Mouse (Mus musculus) heart, embryonic 14.5 days (tissue): ENCODE data around the gene Sla2. TPM values are rescaled to one million over a fixed set of nuclear protein-coding genes. Genes with fewer than 3 reads are reported as not detected.

Source experiments
- ATAC-seq: fragments of 200-750 bp; cut with Nextera tagmentation; 2 replicates; pipeline ENCODE4 v1.8.0; 2017; ENCODE audit warnings: low read depth, moderate TSS enrichment; ENCODE audit not compliant: insufficient number of reproducible peaks, insufficient read depth, low FRiP score
- H3K27ac ChIP-seq, 2 experiments: fragments of 200-500 bp in 1 of 2; fragments of 300-500 bp in 1 of 2; sonication (generic) in 1 of 2; replicated peaks in 1 of 2; 2 replicates each; pipeline ENCODE4 v1.5.1; 2012 to 2014; ENCODE audit warnings: low read depth in 2 of 2, low read length in 2 of 2, control low read depth in 1 of 2, mild to moderate bottlenecking in 1 of 2, mixed read lengths in 1 of 2; ENCODE audit not compliant: control insufficient read depth in 1 of 2, insufficient read depth in 1 of 2
- H3K27me3 ChIP-seq: fragments of 300-500 bp; sonication (generic); 2 replicates; pipeline ENCODE4 v1.6.1; 2014; ENCODE audit warnings: mild to moderate bottlenecking, low read length, control low read depth; ENCODE audit not compliant: control insufficient read depth, insufficient read depth
- H3K36me3 ChIP-seq: fragments of 300-500 bp; sonication (generic); 2 replicates; pipeline ENCODE4 v1.6.1; 2014; ENCODE audit warnings: mild to moderate bottlenecking, control low read depth, low read length, mixed read lengths; ENCODE audit not compliant: control insufficient read depth, insufficient read depth
- H3K4me1 ChIP-seq, 2 experiments: fragments of 200-500 bp in 1 of 2; fragments of 300-500 bp in 1 of 2; sonication (generic) in 1 of 2; 2 replicates each; pipeline ENCODE4 v1.6.1; 2012 to 2014; ENCODE audit warnings: low read length in 2 of 2, control low read depth in 1 of 2, mixed read lengths in 1 of 2; ENCODE audit not compliant: control insufficient read depth in 2 of 2, insufficient read depth in 2 of 2
- H3K4me2 ChIP-seq: fragments of 300-500 bp; sonication (generic); 2 replicates; pipeline ENCODE4 v1.6.1; 2014; ENCODE audit warnings: mild to moderate bottlenecking, low read length
- H3K4me3 ChIP-seq, 2 experiments: fragments of 200-500 bp in 1 of 2; fragments of 300-500 bp in 1 of 2; sonication (generic) in 1 of 2; 2 replicates each; pipeline ENCODE4 v1.5.1; 2012 to 2014; ENCODE audit warnings: low read length in 2 of 2, mild to moderate bottlenecking in 2 of 2, control low read depth in 1 of 2, low read depth in 1 of 2, moderate library complexity in 1 of 2; ENCODE audit not compliant: control insufficient read depth in 1 of 2, insufficient read depth in 1 of 2
- H3K9ac ChIP-seq: fragments of 300-500 bp; sonication (generic); 2 replicates; pipeline ENCODE4 v1.6.1; 2014; ENCODE audit warnings: mild to moderate bottlenecking, low read length
- H3K9me3 ChIP-seq: fragments of 300-500 bp; sonication (generic); 2 replicates; pipeline ENCODE4 v1.6.1; 2016; ENCODE audit warnings: low read length, control low read depth; ENCODE audit not compliant: control insufficient read depth
- WGBS: fragments of 180-500 bp; shearing (Covaris S2); extraction: QIAGEN DNeasy Blood & Tissue Kit; methylation state at CpG from one replicate; pipeline ENCODE4 v1.1.7; 2014; 5-methylcytosine and 5-hydroxymethylcytosine counted together
- polyA plus RNA-seq: library from polyadenylated mRNA; unstranded; fragments of >200 nt; fragmentation: Nextera tagmentation; extraction: Ambion mirVana; gene quantifications from 2 replicates; pipeline ENCODE4 v1.2.1, GENCODE M21; 2014

The Sla2 gene
- polyA plus RNA-seq: 0.19 and 0.26 TPM in 2 replicates

DNA sequence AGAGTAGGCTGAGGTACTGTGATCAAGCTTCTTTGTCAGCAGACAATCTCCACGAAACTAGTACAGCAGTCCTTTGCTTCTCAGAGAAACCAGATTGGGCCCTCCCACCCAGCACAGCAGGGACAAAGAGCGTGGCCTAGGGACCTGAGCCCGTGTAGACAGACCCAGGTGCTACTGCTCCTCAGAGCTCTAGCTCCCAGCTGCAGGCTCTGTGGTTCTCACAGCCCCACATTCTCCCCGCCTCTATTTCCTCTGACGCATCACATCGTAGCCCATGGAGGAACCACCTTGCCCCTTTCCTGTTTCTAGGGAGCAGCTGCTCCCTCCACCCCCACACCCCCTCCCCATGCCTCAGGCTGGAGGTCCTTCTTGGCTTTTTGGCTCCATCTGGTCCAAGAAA lies at the start of gene Sla2:
Gene Sla2, minus strand, starts transcription at position 176 of the 400 bp plus-strand sequence.
- H3K27ac ChIP-seq: no peak within 1 kb of the TSS
- no peak within 1 kb of the TSS for H3K4me2 ChIP-seq
- H3K27me3 ChIP-seq: no peaks in the 10 kb centered on the region
- no peak within 1 kb of the TSS for H3K4me3 ChIP-seq
- peaks cover 3% of the 10 kb centered on the region in 2 experiments; a peak in 1 of 4 replicates for H3K4me1 ChIP-seq
- H3K9me3 ChIP-seq: no peaks in the 10 kb centered on the region
- WGBS: 50% methylated on average over 6 of the region's 6 CpGs
- ATAC-seq: no peak
- H3K36me3 ChIP-seq: no peaks in the 10 kb centered on the region
- no peak within 1 kb of the TSS for H3K9ac ChIP-seq

DNA sequence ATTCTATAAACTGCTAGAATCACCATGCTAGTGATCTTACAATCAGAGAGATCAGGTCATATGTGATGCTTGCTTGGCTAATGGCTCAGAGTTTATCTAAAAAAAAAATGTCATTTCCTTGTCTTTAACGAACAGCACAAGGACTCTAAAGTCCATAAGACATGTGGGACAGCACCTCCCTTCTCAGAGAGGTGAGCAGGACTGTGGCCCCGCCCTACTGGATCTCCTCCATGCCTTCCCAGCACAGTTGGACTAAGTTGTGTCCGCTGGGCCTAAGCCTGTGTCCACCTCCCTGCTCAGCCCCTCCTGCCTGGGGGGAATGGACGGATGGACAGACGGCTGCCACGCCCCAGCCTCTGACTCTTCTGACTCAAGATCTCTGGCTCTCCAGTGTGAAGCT lies 48.0 kb upstream of the Sla2 start:
- Histone ChIP-seq H3K27me3 (no peaks in the 10 kb centered on the region), H3K4me3 (no peak overlapping the region), H3K9me3 (no peaks in the 10 kb centered on the region), H3K4me2 (no peak overlapping the region), H3K4me1 (no peaks in the 10 kb centered on the region), H3K27ac (no peak overlapping the region), H3K36me3 (peaks cover 56% of the 10 kb centered on the region), H3K9ac (no peak overlapping the region)
- WGBS: 86% methylated on average over 6 of the region's 6 CpGs
- no peak for ATAC-seq

DNA sequence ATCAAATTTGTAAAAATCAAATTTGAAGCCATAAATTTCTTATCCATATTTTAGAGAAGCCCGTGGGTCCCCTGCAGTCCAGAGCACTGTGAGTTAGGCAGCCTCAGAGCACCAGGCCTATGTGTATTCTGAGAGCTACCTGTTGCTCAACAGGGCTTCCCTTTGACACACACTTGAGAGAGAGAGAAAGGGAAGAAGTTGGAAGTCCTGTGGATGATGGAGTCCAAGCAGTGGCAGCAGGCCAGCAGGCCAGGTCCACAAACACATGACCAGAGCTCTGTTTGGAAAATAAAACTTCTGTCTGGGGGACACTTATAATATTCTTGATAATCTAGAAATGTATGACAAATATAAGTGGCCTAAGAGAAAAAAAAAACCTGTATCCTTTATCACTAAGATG lies 46.4 kb upstream of the Sla2 start:
- ATAC-seq: no peak
- WGBS: 85% methylated on average over 1 of the region's 1 CpGs
- Histone ChIP-seq H3K27me3 (no peaks in the 10 kb centered on the region), H3K4me2 (no peak overlapping the region), H3K4me3 (no peak overlapping the region), H3K27ac (no peak overlapping the region), H3K4me1 (no peaks in the 10 kb centered on the region), H3K9me3 (no peaks in the 10 kb centered on the region), H3K9ac (no peak overlapping the region), H3K36me3 (peaks cover 59% of the 10 kb centered on the region)

DNA sequence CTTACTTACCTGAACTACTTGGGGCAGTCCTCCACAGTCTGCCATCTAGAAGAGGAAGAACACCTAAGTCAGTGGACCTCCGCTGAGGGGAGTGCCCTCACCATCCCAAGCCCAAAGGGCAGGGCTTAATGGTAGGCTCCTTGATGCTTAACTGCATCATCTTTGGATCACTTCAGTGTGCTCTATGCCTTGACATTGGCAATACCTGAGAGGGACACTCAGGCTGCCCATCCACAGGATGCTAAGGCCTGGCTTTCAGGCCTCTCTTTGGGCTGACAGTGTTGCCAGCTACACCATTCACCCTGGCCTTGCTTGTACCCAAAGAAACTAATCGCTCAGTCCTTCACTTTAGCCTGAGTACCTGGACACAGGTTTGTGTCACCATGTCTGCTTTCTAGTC lies 44.4 kb upstream of the Sla2 start:
- no peak overlapping the region for H3K4me2 ChIP-seq
- H3K27me3 ChIP-seq: no peaks in the 10 kb centered on the region
- H3K4me1 ChIP-seq: peaks cover 0 to under 1% of the 10 kb centered on the region in 2 experiments; a peak in 1 of 4 replicates
- H3K27ac ChIP-seq: no peak overlapping the region
- no peak for ATAC-seq
- 90% methylated on average over 2 of the region's 2 CpGs for WGBS
- H3K9me3 ChIP-seq: no peaks in the 10 kb centered on the region
- H3K36me3 ChIP-seq: peaks cover 51% of the 10 kb centered on the region
- H3K9ac ChIP-seq: no peak overlapping the region
- H3K4me3 ChIP-seq: no peak overlapping the region

DNA sequence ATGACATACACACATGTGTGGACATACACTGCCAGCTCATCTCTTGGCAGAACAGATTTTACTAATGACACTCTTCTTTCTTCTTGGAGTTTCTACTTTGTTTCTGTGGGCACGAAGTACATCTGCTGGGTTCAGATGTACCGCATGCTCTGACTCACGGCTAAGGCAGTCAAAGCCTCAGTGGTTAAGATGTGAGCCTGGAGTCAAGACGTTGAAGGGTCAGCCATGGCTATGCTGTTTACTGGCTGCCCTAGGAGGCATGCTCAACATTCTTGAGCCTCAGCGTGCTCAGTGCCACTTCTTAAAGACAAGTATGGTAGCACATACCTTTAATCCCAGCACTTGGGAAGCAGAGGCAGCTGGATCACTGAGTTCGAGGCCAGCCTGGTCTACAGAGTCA lies 43.6 kb upstream of the Sla2 start:
- 85% methylated on average over 6 of the region's 6 CpGs for WGBS
- H3K4me1 ChIP-seq: peaks cover 2 to 3% of the 10 kb centered on the region in 2 experiments; a peak in 1 of 4 replicates
- no peak overlapping the region for H3K4me2 ChIP-seq
- H3K27ac ChIP-seq: no peak overlapping the region
- no peak for ATAC-seq
- H3K9me3 ChIP-seq: no peaks in the 10 kb centered on the region
- H3K27me3 ChIP-seq: no peaks in the 10 kb centered on the region
- no peak overlapping the region for H3K4me3 ChIP-seq
- H3K36me3 ChIP-seq: peaks cover 43% of the 10 kb centered on the region
- H3K9ac ChIP-seq: no peak overlapping the region

- no peak overlapping the region for H3K4me3 ChIP-seq
- no peak overlapping the region for H3K9ac ChIP-seq
- H3K27me3 ChIP-seq: no peaks in the 10 kb centered on the region
- H3K9me3 ChIP-seq: no peaks in the 10 kb centered on the region
- WGBS: 69% methylated on average over 11 of the region's 11 CpGs
- H3K36me3 ChIP-seq: peaks cover 37% of the 10 kb centered on the region
- no peak overlapping the region for H3K4me2 ChIP-seq
- peaks cover 2 to 3% of the 10 kb centered on the region in 2 experiments; a peak in 1 of 4 replicates for H3K4me1 ChIP-seq
- ATAC-seq: no peak
- H3K27ac ChIP-seq: no peak overlapping the region
Observed at GRCm38 (mm10) chr2:156929519-156930120, 42.6 kb upstream of the Sla2 start.

- no peak for ATAC-seq
- Histone ChIP-seq H3K36me3 (peaks cover 36% of the 10 kb centered on the region), H3K4me1 (peaks cover 5% of the 10 kb centered on the region in 2 experiments; a peak in 2 of 4 replicates), H3K27ac (no peak overlapping the region), H3K4me2 (no peak overlapping the region), H3K27me3 (no peaks in the 10 kb centered on the region), H3K9me3 (no peaks in the 10 kb centered on the region), H3K4me3 (no peak overlapping the region), H3K9ac (no peak overlapping the region)
- WGBS: 89% methylated on average over 6 of the region's 6 CpGs
Observed at GRCm38 (mm10) chr2:156928606-156929005, 41.6 kb upstream of the Sla2 start.

- H3K9ac ChIP-seq: no peak overlapping the region
- H3K27me3 ChIP-seq: no peaks in the 10 kb centered on the region
- no peak for ATAC-seq
- H3K4me3 ChIP-seq: no peak overlapping the region
- H3K9me3 ChIP-seq: no peaks in the 10 kb centered on the region
- no peak overlapping the region for H3K4me2 ChIP-seq
- peaks cover 33% of the 10 kb centered on the region for H3K36me3 ChIP-seq
- H3K27ac ChIP-seq: no peak overlapping the region
- peaks cover 5% of the 10 kb centered on the region in 2 experiments; a peak in 2 of 4 replicates for H3K4me1 ChIP-seq
- 80% methylated on average over 6 of the region's 6 CpGs for WGBS
Observed at GRCm38 (mm10) chr2:156927663-156928062, 40.7 kb upstream of the Sla2 start.
